Mouse (Mus musculus) kidney, adult 18-20 months (tissue): ENCODE results near the gene Olfr675.
"Not testable (repeated sequence)": the region's sequence is repeated elsewhere in the genome, so short reads cannot be mapped to it uniquely, and the experiment has no call there.

Experiments used
- DNase-seq: peaks from one replicate; pipeline ENCODE4 v3.0.0; 2021

Olfr675 gene

DNA sequence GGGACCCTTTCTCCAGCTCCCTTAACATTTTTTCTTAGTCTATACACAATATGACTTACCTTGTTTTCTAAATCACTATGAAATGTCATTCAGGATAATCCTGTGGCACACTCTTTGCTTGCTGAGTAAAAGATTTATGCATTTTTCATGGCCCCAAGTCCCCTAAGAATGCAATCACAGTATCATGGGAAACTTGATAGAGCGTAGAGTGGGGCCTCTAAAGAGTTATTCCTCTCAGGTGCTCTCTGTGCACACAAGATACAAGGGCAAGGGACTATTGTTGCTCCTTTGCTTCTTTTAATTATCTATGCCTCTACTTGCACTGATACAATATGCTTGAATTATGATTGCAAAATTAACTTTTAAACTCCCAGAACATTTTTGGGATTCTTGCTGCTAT lies at the start of gene Olfr675:
TSS of gene Olfr675 (minus strand) at position 101 of the 400 bp plus-strand sequence.
- no peak for DNase-seq

DNA sequence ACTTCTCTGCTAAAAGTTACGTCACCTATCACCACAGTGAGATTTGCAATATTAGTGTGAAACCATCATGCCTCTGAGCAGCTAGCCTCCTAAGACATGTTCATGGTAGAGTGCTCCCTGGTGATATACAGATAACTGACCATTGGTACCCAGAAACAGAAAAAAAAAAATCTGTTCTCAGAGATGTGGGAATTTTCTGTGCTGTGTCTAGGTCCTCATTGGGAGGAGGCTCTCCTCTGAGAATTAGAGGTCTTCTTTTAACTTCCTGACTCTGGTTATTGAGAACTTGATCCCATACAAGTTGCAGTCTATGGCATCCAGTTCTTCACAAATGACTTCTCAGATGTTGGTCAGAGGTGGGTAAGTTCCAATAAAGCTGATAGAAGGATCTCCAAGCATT lies 35.9 kb upstream of the Olfr675 start, which contains the start of gene Olfr678:
TSS of gene Olfr678 (plus strand) at position 301 of the 400 bp plus-strand sequence.
- DNase-seq = no peak

- no peak for DNase-seq
Measured at GRCm38 (mm10) chr7:105058951-105059350, 30.7 kb upstream of the Olfr675 start.

GRCm38 (mm10) chr7:105033836-105034235 lies 5.6 kb upstream of the Olfr675 start:
- not testable (repeated sequence) for DNase-seq

GRCm38 (mm10) chr7:105032398-105032797 lies 4.1 kb upstream of the Olfr675 start, which contains the start of gene Olfr676:
Gene Olfr676, plus strand, starts transcription at chr7:105032698.
- no peak for DNase-seq

- DNase-seq = no peak
Measured at GRCm38 (mm10) chr7:105022530-105022929, 5.7 kb downstream of the Olfr675 start.

DNA sequence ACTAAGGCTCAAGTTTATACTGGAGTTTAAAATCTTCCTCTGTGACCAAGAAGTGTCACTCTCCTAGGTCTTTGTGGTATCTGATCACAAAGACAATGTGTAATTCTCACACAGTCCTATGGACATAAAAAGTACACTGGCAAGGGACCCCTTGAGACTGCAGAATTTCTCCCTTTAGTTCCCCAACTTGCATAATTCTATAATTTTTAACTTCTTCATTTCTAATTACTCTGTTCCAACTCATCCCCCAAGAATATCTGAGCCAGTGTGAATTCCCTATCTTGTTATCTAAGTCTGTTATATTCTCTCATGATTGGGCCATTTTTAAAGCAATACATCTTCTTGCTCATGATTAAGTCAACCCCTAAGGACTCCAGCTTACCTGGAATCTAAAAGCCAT lies 26.3 kb downstream of the Olfr675 start, which contains the start of gene Olfr672:
TSS of gene Olfr672 (minus strand) at position 101 of the 400 bp plus-strand sequence.
- DNase-seq = no peak

- no peak for DNase-seq
Measured at GRCm38 (mm10) chr7:104979026-104979425, 49.2 kb downstream of the Olfr675 start, which contains the start of gene Olfr671. Gene Olfr671, minus strand, starts transcription at chr7:104979126.

- DNase-seq = not testable (repeated sequence)
Measured at GRCm38 (mm10) chr7:104972507-104972906, 55.8 kb downstream of the Olfr675 start.
